Mouse (Mus musculus): ENCODE measurements around the gene Narfl.

GRCm38 (mm10) chr17:25794197-25794596 is 20.6 kb downstream of the Narfl start:
- TF ChIP-seq CTCF (IDR thresholded peaks at IDR 0.05; ENCODE audit: borderline replicate concordance, insufficient read depth, low read depth, low read length) (no peak), POLR2A (IDR thresholded peaks at IDR 0.05; ENCODE audit: borderline replicate concordance, insufficient read depth, low read length) (no peak)

Measured in cerebellum, adult 2 months (tissue).